9 mouse cellular contexts compared by ENCODE assay signal in the genomic region with DNA sequence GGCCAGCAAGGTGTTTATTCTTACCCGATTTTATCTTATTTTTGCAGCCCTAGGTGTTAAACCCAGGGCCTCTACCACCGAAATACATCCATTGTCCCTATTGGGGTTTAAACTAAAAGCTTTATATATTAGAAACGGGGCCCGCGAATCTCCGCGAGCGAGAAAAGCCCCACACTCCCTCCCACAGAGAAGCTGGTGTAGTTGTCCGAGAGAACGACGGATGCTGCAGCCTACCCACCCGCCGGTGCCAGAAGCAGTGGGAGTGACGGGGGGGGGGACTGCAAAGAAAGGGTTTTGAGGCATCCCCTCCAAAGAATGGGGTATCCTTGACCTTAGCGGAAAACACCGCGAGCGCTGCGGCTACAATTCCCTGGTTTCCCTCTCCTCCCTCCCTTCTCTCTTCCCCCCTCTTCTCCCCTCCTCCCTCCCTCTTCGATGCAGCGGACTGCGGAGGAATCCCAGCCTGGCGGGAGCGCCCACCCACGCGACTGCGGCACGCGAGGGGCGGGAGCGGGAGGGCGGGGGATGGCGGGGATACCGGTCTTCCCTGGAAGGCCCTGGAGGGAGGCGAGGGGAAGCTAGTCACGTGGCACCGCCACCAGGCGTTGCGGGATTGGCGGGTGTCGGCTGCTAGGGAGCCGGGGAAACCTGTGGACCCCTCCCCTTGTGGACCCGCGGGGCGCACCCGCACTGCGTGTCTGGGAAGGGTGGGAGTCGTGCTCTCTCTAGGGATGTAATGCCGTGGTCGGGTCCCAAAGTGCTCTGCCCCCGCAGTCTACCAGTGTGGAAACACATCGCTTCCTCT. TPM values are rescaled to one million over a fixed set of nuclear protein-coding genes. Genes with fewer than 3 reads are reported as not detected.
DNase-seq lines count a peak whose midpoint lies in the region; ATAC-seq and TF ChIP-seq lines count a peak whose summit lies in the region.
"Had no signal": no experiment of that assay in that cellular context is flagged by ENCODE, and none has a peak within 500 bp of the region (broad histone marks: within the 10 kb centered on the region; RNA-seq: fewer than 3 reads in every experiment).

No protein-coding gene starts in this region.

- peaks cover 5% of the 10 kb centered on the region for H3K27me3 ChIP-seq in spleen, adult 2 months (ENCODE audit: control insufficient read depth, insufficient read depth, low read length)
- H3K27me3 ChIP-seq in intestine, embryonic 16.5 days (replicated peaks; ENCODE audit: control insufficient read depth, insufficient read depth, low read length), result peaks cover 8% of the 10 kb centered on the region; the same call in 1 of the 2 replicates
- H3K27me3 ChIP-seq in limb, embryonic 14.5 days (ENCODE audit: control insufficient read depth, insufficient read depth, low read length), result peaks cover 16% of the 10 kb centered on the region
- H3K27me3 ChIP-seq in midbrain, embryonic 14.5 days (ENCODE audit: control insufficient read depth, insufficient read depth, low read length), result peaks cover 7% of the 10 kb centered on the region; the same call in 1 of the 2 replicates
- H3K27me3 ChIP-seq in stomach, embryonic 15.5 days (replicated peaks), result peaks cover 15% of the 10 kb centered on the region

- DNase-seq in spleen, adult 2 months (ENCODE audit: low read depth in 1 of 2, low spot score in 2 of 2), result no peak
- DNase-seq in spleen, adult 12 weeks (ENCODE audit: low spot score), result no peak
- DNase-seq in gastrocnemius, postnatal 36 days, result peak; percentile 35 to 51
- DNase-seq in limb, embryonic 14.5 days (ENCODE audit: low spot score), result peak; percentile 78
- peak; percentile 96 for DNase-seq in midbrain, embryonic 14.5 days

- H3K4me2 ChIP-seq in intestine, embryonic 16.5 days (ENCODE audit: low read depth, low read length), result peak overlapping the region; percentile 94
- H3K4me2 ChIP-seq in limb, embryonic 14.5 days (replicated peaks; ENCODE audit: low read depth, low read length, severe bottlenecking), result peak overlapping the region; percentile 95
- peak overlapping the region; percentile 50 for H3K4me2 ChIP-seq in midbrain, embryonic 14.5 days (ENCODE audit: low read length)
- peak overlapping the region; percentile 94 for H3K4me2 ChIP-seq in stomach, embryonic 15.5 days

- intact Hi-C loops in gastrocnemius, postnatal 36 days (cut with DNase I), result no loop called here

- TF ChIP-seq POLR2A in spleen, adult 2 months (IDR thresholded peaks at IDR 0.05; ENCODE audit: low read depth, low read length), result no peak
- 0 out of 2 replicates have a peak, but pooled peaks have one; percentile 36 for TF ChIP-seq POLR2A in limb, embryonic 14.5 days (IDR thresholded peaks at IDR 0.05; ENCODE audit: borderline replicate concordance, extremely low read depth, insufficient read depth, insufficient read length)

- ATAC-seq in common myeloid progenitor, adult 5-6 weeks (replicated peaks; ENCODE audit: low read depth, poor library complexity, severe bottlenecking), result peak; percentile 76
- peak; percentile 81 for ATAC-seq in intestine, embryonic 16.5 days
- ATAC-seq in limb, embryonic 14.5 days (ENCODE audit: low FRiP score, low read depth), result peak; percentile 91
- peak; percentile 95 for ATAC-seq in midbrain, embryonic 14.5 days (ENCODE audit: low FRiP score, low TSS enrichment)
- ATAC-seq in stomach, embryonic 15.5 days (ENCODE audit: insufficient read depth, low FRiP score, low read depth), result peak; percentile 82
- ATAC-seq: Patski had no signal

- H3K4me1 ChIP-seq in spleen, adult 2 months (ENCODE audit: control insufficient read depth, insufficient read depth, insufficient read length), result peaks cover 7% of the 10 kb centered on the region
- peaks cover 19% of the 10 kb centered on the region for H3K4me1 ChIP-seq in intestine, embryonic 16.5 days (ENCODE audit: control insufficient read depth, insufficient read depth, low read length)
- peaks cover 4% of the 10 kb centered on the region for H3K4me1 ChIP-seq in limb, embryonic 14.5 days (ENCODE audit: control insufficient read depth, insufficient read depth, low read length)
- peaks cover 10% of the 10 kb centered on the region for H3K4me1 ChIP-seq in midbrain, embryonic 14.5 days (ENCODE audit: control insufficient read depth, insufficient read depth, low read length)
- peaks cover 14% of the 10 kb centered on the region; the same call in 1 of the 2 replicates for H3K4me1 ChIP-seq in stomach, embryonic 15.5 days

- H3K9me3 ChIP-seq in intestine, embryonic 16.5 days (ENCODE audit: control insufficient read depth, low read length), result no peaks in the 10 kb centered on the region
- no peaks in the 10 kb centered on the region for H3K9me3 ChIP-seq in limb, embryonic 14.5 days (ENCODE audit: control insufficient read depth, low read length)
- no peaks in the 10 kb centered on the region for H3K9me3 ChIP-seq in midbrain, embryonic 14.5 days (ENCODE audit: control insufficient read depth, low read length)
- no peaks in the 10 kb centered on the region for H3K9me3 ChIP-seq in stomach, embryonic 15.5 days

- no peak for TF ChIP-seq CTCF in spleen, adult 2 months (IDR thresholded peaks at IDR 0.05; ENCODE audit: extremely low read depth, insufficient read depth, insufficient read length, insufficient replicate concordance)

- 2% methylated on average over 52 of the region's 52 CpGs for WGBS in spleen, adult 2 months
- WGBS in intestine, embryonic 16.5 days, result under 1% methylated on average over 51 of the region's 52 CpGs
- WGBS in limb, embryonic 14.5 days, result 2% methylated on average over 36 of the region's 52 CpGs
- 0% methylated on average over 52 of the region's 52 CpGs for WGBS in midbrain, embryonic 14.5 days
- WGBS in stomach, embryonic 15.5 days, result under 1% methylated on average over 39 of the region's 52 CpGs

- H3K36me3 ChIP-seq in spleen, adult 2 months (ENCODE audit: control insufficient read depth, insufficient read depth, low read length), result no peaks in the 10 kb centered on the region
- no peaks in the 10 kb centered on the region for H3K36me3 ChIP-seq in intestine, embryonic 16.5 days (ENCODE audit: control insufficient read depth, insufficient read depth, low read length)
- no peaks in the 10 kb centered on the region for H3K36me3 ChIP-seq in limb, embryonic 14.5 days (ENCODE audit: control insufficient read depth, insufficient read depth, low read length)
- no peaks in the 10 kb centered on the region for H3K36me3 ChIP-seq in midbrain, embryonic 14.5 days (ENCODE audit: control insufficient read depth, insufficient read depth, low read length)
- H3K36me3 ChIP-seq in stomach, embryonic 15.5 days, result no peaks in the 10 kb centered on the region

- no peak overlapping the region for H3K27ac ChIP-seq in spleen, adult 2 months (ENCODE audit: insufficient read depth, low read length)
- peak overlapping the region; percentile 39 for H3K27ac ChIP-seq in intestine, embryonic 16.5 days (ENCODE audit: low read length)
- H3K27ac ChIP-seq in limb, embryonic 14.5 days (replicated peaks; ENCODE audit: low read depth, low read length), result peak overlapping the region; percentile 34; the same call in 1 of the 2 replicates
- H3K27ac ChIP-seq in midbrain, embryonic 14.5 days (replicated peaks; ENCODE audit: low read depth, low read length), result peak overlapping the region; percentile 88
- peak overlapping the region; percentile 74 for H3K27ac ChIP-seq in stomach, embryonic 15.5 days

- peak overlapping the region; percentile 67 for H3K9ac ChIP-seq in intestine, embryonic 16.5 days (ENCODE audit: low read depth, low read length)
- peak overlapping the region; percentile 57 for H3K9ac ChIP-seq in limb, embryonic 14.5 days (ENCODE audit: low read depth, low read length, severe bottlenecking)
- peak overlapping the region; percentile 59 for H3K9ac ChIP-seq in midbrain, embryonic 14.5 days (replicated peaks; ENCODE audit: low read length)
- H3K9ac ChIP-seq in stomach, embryonic 15.5 days, result peak overlapping the region; percentile 39

- peak overlapping the region; percentile 42 for H3K4me3 ChIP-seq in spleen, adult 2 months (ENCODE audit: extremely low read depth, insufficient read depth, insufficient read length)
- peak overlapping the region; percentile 58 for H3K4me3 ChIP-seq in intestine, embryonic 16.5 days (ENCODE audit: low read length)
- H3K4me3 ChIP-seq in limb, embryonic 14.5 days (replicated peaks; ENCODE audit: low read length), result peak overlapping the region; percentile 45
- H3K4me3 ChIP-seq in midbrain, embryonic 14.5 days (replicated peaks; ENCODE audit: low read depth, low read length), result peak overlapping the region; percentile 28
- peak overlapping the region; percentile 52 for H3K4me3 ChIP-seq in stomach, embryonic 15.5 days (replicated peaks)

RNA-seq across cellular contexts. Expression of a gene that starts 9.4 kb away (rescaled TPM):
- 109 and 136 TPM in 2 replicates for polyA plus RNA-seq in spleen, adult 2 months (2012; rRNA removed)
- 33.2 and 35.7 TPM in 2 replicates for total RNA-seq in common myeloid progenitor, adult 5-6 weeks (2017)
- total RNA-seq in gastrocnemius, postnatal 36 days (2021), result 10 to 100 TPM; 20.3 to 22.7 TPM
- 5.6 and 7.0 TPM in 2 replicates for polyA plus RNA-seq in intestine, embryonic 16.5 days (2015; fragmentation: Nextera tagmentation; extraction: Ambion mirVana)
- polyA plus RNA-seq in limb, embryonic 14.5 days (2012; rRNA removed), result 28.1 and 29.1 TPM in 2 replicates
- 9.9 and 10.0 TPM in 2 replicates for polyA plus RNA-seq in limb, embryonic 14.5 days (2014; fragmentation: Nextera tagmentation; extraction: Ambion mirVana)
- polyA plus RNA-seq in midbrain, embryonic 14.5 days (2014; fragmentation: Nextera tagmentation; extraction: Ambion mirVana), result 33.8 and 35.3 TPM in 2 replicates
- 7.2 and 7.6 TPM in 2 replicates for polyA plus RNA-seq in stomach, embryonic 15.5 days (2015; fragmentation: Nextera tagmentation; extraction: Ambion mirVana)

RNA-seq across cellular contexts. Expression of a gene that starts 56.6 kb away (rescaled TPM):
- polyA plus RNA-seq in spleen, adult 2 months (2012; rRNA removed), result 0.60 TPM in 1 of 2 replicates, not detected in the other
- not detected in 2 replicates for total RNA-seq in common myeloid progenitor, adult 5-6 weeks (2017)
- total RNA-seq in gastrocnemius, postnatal 36 days (2021), result not detected
- polyA plus RNA-seq in intestine, embryonic 16.5 days (2015; fragmentation: Nextera tagmentation; extraction: Ambion mirVana), result 159 and 167 TPM in 2 replicates
- 8.8 and 9.9 TPM in 2 replicates for polyA plus RNA-seq in limb, embryonic 14.5 days (2012; rRNA removed)
- 11.1 and 13.3 TPM in 2 replicates for polyA plus RNA-seq in limb, embryonic 14.5 days (2014; fragmentation: Nextera tagmentation; extraction: Ambion mirVana)
- not detected in 2 replicates for polyA plus RNA-seq in midbrain, embryonic 14.5 days (2014; fragmentation: Nextera tagmentation; extraction: Ambion mirVana)
- polyA plus RNA-seq in stomach, embryonic 15.5 days (2015; fragmentation: Nextera tagmentation; extraction: Ambion mirVana), result 47.7 and 56.2 TPM in 2 replicates
- polyA plus RNA-seq: Patski had no signal

RNA-seq across cellular contexts. Expression of a gene that starts 56.9 kb away (rescaled TPM):
- polyA plus RNA-seq in spleen, adult 2 months (2012; rRNA removed), result 32.0 and 32.2 TPM in 2 replicates
- total RNA-seq in common myeloid progenitor, adult 5-6 weeks (2017), result 148 and 164 TPM in 2 replicates
- total RNA-seq in gastrocnemius, postnatal 36 days (2021), result 10 to 100 TPM; 28.1 to 34.1 TPM
- 343 and 356 TPM in 2 replicates for polyA plus RNA-seq in intestine, embryonic 16.5 days (2015; fragmentation: Nextera tagmentation; extraction: Ambion mirVana)
- 94.7 and 127 TPM in 2 replicates for polyA plus RNA-seq in limb, embryonic 14.5 days (2012; rRNA removed)
- 153 and 165 TPM in 2 replicates for polyA plus RNA-seq in limb, embryonic 14.5 days (2014; fragmentation: Nextera tagmentation; extraction: Ambion mirVana)
- 54.5 and 63.3 TPM in 2 replicates for polyA plus RNA-seq in midbrain, embryonic 14.5 days (2014; fragmentation: Nextera tagmentation; extraction: Ambion mirVana)
- polyA plus RNA-seq in stomach, embryonic 15.5 days (2015; fragmentation: Nextera tagmentation; extraction: Ambion mirVana), result 200 and 217 TPM in 2 replicates

Comparison
In these comparisons a context has a peak if more than half of its experiments do, and no peak if none do; other contexts are left out.
1. DNase-seq: peak in gastrocnemius, postnatal 36 days (2 of 2), limb, embryonic 14.5 days (single experiment) and midbrain, embryonic 14.5 days (single experiment); none in spleen, adult 2 months (0 of 2) and spleen, adult 12 weeks (single experiment).
2. Peak in every context shown above with its lines, with median percentiles within 50 percentile points of each other: H3K4me3 ChIP-seq, ATAC-seq, H3K4me2 ChIP-seq and H3K9ac ChIP-seq.